Mouse (Mus musculus): ENCODE results near the gene As3mt. TPM values are rescaled to one million over a fixed set of nuclear protein-coding genes. Genes with fewer than 3 reads are reported as not detected.

As3mt gene
- polyA plus RNA-seq (2011; ENCODE audit: insufficient read depth, insufficient read length, low replicate concordance, missing spikeins), result 3.9 and 8.5 TPM in 2 replicates

DNA sequence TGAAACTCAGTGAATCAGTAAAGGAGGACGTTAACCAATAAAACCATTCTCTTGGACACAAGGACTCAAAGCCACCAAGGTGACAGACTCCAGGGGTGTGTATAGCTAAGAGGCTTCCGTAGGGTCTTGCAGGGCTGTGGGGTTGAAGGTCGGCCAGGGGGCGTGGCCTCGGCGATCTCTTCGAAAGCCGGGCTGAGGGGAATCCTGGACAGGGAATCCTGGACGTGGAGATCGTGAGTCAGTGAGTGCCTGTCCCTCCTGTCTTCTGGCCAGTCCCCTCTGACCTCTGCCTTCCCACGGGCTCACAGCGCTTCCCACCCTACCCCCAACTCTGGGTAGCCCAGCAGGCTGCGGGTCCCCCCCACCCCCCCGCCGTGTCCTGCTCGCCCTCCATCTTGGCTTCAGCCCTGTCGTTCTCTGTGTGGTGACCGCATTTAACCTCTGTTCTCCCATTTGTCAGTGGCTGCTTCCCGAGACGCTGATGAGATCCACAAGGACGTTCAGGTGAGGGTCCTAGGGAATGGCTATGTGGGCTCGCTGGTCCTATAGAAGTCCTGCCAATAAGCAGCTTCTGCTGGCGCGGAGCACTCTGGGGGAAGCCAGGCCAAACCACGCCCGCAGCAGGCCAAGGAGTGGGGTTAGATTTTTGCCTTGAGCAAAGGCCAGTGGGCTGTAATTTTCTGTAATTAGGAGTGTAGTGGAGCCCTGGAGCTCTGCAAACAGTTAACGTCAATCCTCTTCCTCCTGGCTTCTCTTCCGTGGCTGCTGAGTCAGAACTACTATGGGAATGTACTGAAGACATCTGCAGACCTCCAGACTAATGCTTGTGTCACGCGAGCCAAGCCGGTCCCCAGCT is at the start of gene As3mt:
As3mt (plus strand) TSS at position 163 of the 856 bp plus-strand sequence.
- Histone ChIP-seq H3K27ac (ENCODE audit: control insufficient read depth, insufficient read depth, low read depth, low read length, poor library complexity) (no peak within 1 kb of the TSS), H3K4me1 (ENCODE audit: control insufficient read depth, insufficient read depth, low read length) (peaks cover 4% of the 10 kb centered on the region; the same call in 1 of the 2 replicates), H3K4me3 (replicated peaks; ENCODE audit: control insufficient read depth, low read depth, low read length) (peak within 1 kb of the TSS; percentile 93)
- WGBS, result 8% methylated on average over 31 of the region's 31 CpGs
- TF ChIP-seq CTCF (IDR thresholded peaks at IDR 0.05; ENCODE audit: control insufficient read depth, insufficient read depth, low read length) (no peak), POLR2A (IDR thresholded peaks at IDR 0.05; ENCODE audit: borderline replicate concordance, control insufficient read depth, low read depth, low read length) (no peak)

DNA sequence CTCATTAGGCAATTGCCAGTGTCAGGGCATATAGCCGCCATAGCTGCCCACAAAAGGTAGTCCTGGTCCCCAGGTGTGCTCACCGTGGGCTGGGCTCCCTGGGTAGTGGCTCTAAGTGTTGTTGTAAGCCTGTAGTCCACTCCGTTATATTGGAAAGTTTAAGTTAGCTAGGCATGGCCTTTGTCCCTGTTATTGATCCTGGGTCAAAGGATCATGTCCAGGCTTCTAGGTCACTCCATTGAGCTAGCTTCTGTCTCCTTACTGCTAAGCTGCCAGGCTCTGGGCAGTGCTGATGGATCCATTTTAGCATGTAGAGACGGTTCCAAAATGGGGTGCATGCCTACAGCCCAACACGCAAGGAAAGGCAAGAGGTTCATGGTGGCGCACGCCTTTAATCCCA is 48.9 kb upstream of the As3mt start:
- no peak overlapping the region for H3K4me3 ChIP-seq (replicated peaks; ENCODE audit: control insufficient read depth, low read depth, low read length)
- no peak overlapping the region for H3K27ac ChIP-seq (ENCODE audit: control insufficient read depth, insufficient read depth, low read depth, low read length, poor library complexity)
- 86% methylated on average over 7 of the region's 7 CpGs for WGBS

DNA sequence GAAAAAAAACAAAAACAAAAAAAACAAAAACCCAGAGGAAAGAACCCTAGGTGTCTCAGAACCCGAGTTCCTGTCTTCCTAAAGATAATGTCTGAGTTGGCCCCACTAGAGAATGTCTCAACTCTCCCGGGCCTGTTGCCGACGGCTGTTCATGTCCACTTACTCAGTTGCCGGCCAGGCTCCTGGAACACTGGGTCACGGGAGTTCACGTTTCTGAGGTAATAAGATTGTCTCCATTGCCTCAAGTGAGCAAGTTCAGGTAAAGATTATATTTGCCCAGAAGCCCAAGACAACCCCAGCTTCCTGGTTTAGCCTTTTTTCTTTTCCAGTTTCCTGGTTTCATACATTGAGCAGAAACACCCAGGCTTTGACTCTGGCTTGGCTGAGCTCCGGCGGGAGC is 48.4 kb upstream of the As3mt start:
- TF ChIP-seq CTCF (IDR thresholded peaks at IDR 0.05; ENCODE audit: control insufficient read depth, insufficient read depth, low read length) (no peak), POLR2A (IDR thresholded peaks at IDR 0.05; ENCODE audit: borderline replicate concordance, control insufficient read depth, low read depth, low read length) (no peak)
- Histone ChIP-seq H3K4me3 (replicated peaks; ENCODE audit: control insufficient read depth, low read depth, low read length) (no peak overlapping the region), H3K27ac (ENCODE audit: control insufficient read depth, insufficient read depth, low read depth, low read length, poor library complexity) (no peak overlapping the region), H3K4me1 (ENCODE audit: control insufficient read depth, insufficient read depth, low read length) (peaks cover 2% of the 10 kb centered on the region; the same call in 1 of the 2 replicates)
- WGBS, result 81% methylated on average over 9 of the region's 9 CpGs

More for the DNA sequence above, 48.9 kb upstream of the As3mt start:
- TF ChIP-seq CTCF (IDR thresholded peaks at IDR 0.05; ENCODE audit: control insufficient read depth, insufficient read depth, low read length) (no peak), POLR2A (IDR thresholded peaks at IDR 0.05; ENCODE audit: borderline replicate concordance, control insufficient read depth, low read depth, low read length) (no peak)
- peaks cover 4% of the 10 kb centered on the region; the same call in 1 of the 2 replicates for H3K4me1 ChIP-seq (ENCODE audit: control insufficient read depth, insufficient read depth, low read length)

DNA sequence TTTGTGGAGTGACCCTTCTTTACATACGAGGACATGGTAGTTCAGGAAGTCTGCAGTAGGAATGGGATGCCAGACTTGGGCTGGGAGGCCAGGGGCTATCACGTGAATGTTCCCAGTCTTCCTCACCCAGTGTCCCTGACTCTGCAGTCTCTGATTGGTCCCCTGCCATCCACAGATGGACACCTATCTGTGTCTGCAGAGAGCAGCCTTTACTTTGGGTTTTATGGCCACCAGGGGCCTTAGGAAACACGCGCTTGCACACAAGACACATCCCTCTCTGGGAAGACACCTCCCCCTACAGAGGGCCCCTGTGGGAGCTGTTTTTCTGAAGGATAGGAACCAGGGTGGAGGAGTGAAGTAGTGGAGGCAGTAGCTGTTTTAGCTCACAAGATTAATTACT is 45.7 kb upstream of the As3mt start:
- 65% methylated on average over 4 of the region's 4 CpGs for WGBS
- no peak overlapping the region for H3K4me3 ChIP-seq (replicated peaks; ENCODE audit: control insufficient read depth, low read depth, low read length)
- H3K4me1 ChIP-seq (ENCODE audit: control insufficient read depth, insufficient read depth, low read length), result no peaks in the 10 kb centered on the region
- no peak overlapping the region for H3K27ac ChIP-seq (ENCODE audit: control insufficient read depth, insufficient read depth, low read depth, low read length, poor library complexity)
- TF ChIP-seq CTCF (IDR thresholded peaks at IDR 0.05; ENCODE audit: control insufficient read depth, insufficient read depth, low read length), result no peak
- no peak for TF ChIP-seq POLR2A (IDR thresholded peaks at IDR 0.05; ENCODE audit: borderline replicate concordance, control insufficient read depth, low read depth, low read length)

DNA sequence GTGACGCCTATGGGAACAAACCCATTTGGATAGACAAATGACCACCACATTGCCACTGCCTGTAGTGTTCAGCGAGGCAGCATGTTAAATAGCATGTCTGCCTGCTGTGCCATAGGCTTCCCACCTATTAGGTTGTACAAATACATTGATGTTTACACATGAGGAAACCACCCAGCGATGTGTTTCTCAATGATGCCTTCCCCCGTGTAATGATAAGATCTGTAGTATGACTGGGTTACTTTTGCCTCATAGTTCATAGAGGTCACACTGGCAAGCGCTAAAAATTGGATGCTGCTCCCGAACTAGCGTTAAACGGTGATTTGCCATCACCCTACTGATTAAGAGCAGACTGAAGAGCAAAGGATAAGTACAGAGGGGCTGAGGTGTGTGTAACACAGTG is 45.0 kb upstream of the As3mt start:
- WGBS, result 56% methylated on average over 8 of the region's 8 CpGs
- no peak overlapping the region for H3K27ac ChIP-seq (ENCODE audit: control insufficient read depth, insufficient read depth, low read depth, low read length, poor library complexity)
- TF ChIP-seq CTCF (IDR thresholded peaks at IDR 0.05; ENCODE audit: control insufficient read depth, insufficient read depth, low read length) (no peak), POLR2A (IDR thresholded peaks at IDR 0.05; ENCODE audit: borderline replicate concordance, control insufficient read depth, low read depth, low read length) (no peak)
- no peaks in the 10 kb centered on the region for H3K4me1 ChIP-seq (ENCODE audit: control insufficient read depth, insufficient read depth, low read length)
- H3K4me3 ChIP-seq (replicated peaks; ENCODE audit: control insufficient read depth, low read depth, low read length), result no peak overlapping the region

DNA sequence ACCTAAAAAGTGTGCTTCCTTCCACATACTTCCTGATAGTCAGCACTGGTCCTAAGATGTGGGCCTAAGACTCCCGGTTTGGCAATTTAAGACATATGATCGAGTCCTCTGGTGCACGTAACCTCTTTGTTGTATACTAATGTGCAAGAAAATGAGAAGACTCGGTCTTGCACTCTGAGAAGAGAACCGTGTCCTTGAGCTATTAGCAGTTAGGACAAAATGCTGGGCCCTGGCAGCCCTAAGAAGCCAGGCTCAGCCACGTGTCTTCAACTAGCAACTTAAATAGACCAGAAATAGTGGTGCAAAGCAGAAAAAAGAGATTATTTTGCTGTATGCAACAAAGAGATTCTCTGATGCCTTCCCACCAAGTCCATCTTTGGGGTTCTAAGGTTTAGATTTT is 44.5 kb upstream of the As3mt start:
- Histone ChIP-seq H3K27ac (ENCODE audit: control insufficient read depth, insufficient read depth, low read depth, low read length, poor library complexity) (no peak overlapping the region), H3K4me1 (ENCODE audit: control insufficient read depth, insufficient read depth, low read length) (no peaks in the 10 kb centered on the region), H3K4me3 (replicated peaks; ENCODE audit: control insufficient read depth, low read depth, low read length) (no peak overlapping the region)
- 70% methylated on average over 6 of the region's 6 CpGs for WGBS
- TF ChIP-seq CTCF (IDR thresholded peaks at IDR 0.05; ENCODE audit: control insufficient read depth, insufficient read depth, low read length), result no peak
- no peak for TF ChIP-seq POLR2A (IDR thresholded peaks at IDR 0.05; ENCODE audit: borderline replicate concordance, control insufficient read depth, low read depth, low read length)

DNA sequence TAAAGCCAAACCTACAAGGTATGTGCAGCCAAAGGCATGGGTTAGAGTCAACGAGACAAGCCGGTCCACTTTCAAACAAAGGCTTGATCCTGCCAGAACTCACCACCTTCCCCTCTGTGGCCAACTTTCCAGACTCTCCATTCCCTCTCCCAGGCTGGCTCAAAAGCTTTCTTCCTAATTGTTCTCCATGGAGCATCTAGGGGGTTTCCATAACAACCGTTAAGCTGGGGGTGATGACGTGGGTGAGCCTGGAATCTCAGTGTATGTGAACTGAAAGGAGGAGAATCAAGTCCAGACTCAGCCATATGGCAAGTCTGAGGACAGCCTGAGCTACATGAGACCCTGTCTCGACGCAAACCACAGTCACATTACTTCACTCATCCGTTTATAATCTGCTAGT is 41.8 kb upstream of the As3mt start:
- TF ChIP-seq POLR2A (IDR thresholded peaks at IDR 0.05; ENCODE audit: borderline replicate concordance, control insufficient read depth, low read depth, low read length) (no peak), CTCF (IDR thresholded peaks at IDR 0.05; ENCODE audit: control insufficient read depth, insufficient read depth, low read length) (no peak)
- no peak overlapping the region for H3K4me3 ChIP-seq (replicated peaks; ENCODE audit: control insufficient read depth, low read depth, low read length)
- WGBS, result 64% methylated on average over 7 of the region's 7 CpGs

DNA sequence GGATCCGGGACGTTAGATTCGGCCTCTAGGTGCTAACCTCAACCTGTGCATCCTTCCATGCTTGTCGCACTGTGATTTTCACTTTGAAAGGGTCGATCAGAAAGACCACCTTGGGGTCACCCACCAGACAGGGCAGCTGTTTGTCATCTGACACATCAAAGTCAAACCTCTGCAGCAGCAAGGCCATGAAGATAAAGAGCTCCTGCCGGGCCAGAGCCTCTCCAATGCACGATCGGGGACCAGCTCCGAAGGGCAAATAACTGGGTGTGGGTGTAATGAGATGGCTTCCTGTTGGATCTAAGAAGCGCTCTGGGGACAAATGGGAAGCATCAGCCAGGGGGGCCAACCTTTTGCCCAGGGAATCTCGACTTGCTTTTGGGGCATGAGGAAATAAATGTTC is 40.0 kb upstream of the As3mt start:
- H3K4me1 ChIP-seq (ENCODE audit: control insufficient read depth, insufficient read depth, low read length), result no peaks in the 10 kb centered on the region
- H3K4me3 ChIP-seq (replicated peaks; ENCODE audit: control insufficient read depth, low read depth, low read length), result no peak overlapping the region
- TF ChIP-seq POLR2A (IDR thresholded peaks at IDR 0.05; ENCODE audit: borderline replicate concordance, control insufficient read depth, low read depth, low read length), result no peak
- no peak for TF ChIP-seq CTCF (IDR thresholded peaks at IDR 0.05; ENCODE audit: control insufficient read depth, insufficient read depth, low read length)
- 73% methylated on average over 11 of the region's 11 CpGs for WGBS
- no peak overlapping the region for H3K27ac ChIP-seq (ENCODE audit: control insufficient read depth, insufficient read depth, low read depth, low read length, poor library complexity)

More for the DNA sequence above, 41.8 kb upstream of the As3mt start:
- no peak overlapping the region for H3K27ac ChIP-seq (ENCODE audit: control insufficient read depth, insufficient read depth, low read depth, low read length, poor library complexity)
- no peaks in the 10 kb centered on the region for H3K4me1 ChIP-seq (ENCODE audit: control insufficient read depth, insufficient read depth, low read length)
